Mouse (Mus musculus) forebrain, embryonic 15.5 days (tissue): ENCODE measurements around the gene Erich6. TPM values are rescaled to one million over a fixed set of nuclear protein-coding genes. Genes with fewer than 3 reads are reported as not detected.
A peak's percentile ranks its signal among the peaks of the same experiment; 100 is the strongest.

Experiments
- ATAC-seq: fragments of 200-750 bp; cut with Nextera tagmentation; replicated peaks from 2 replicates; pipeline ENCODE4 v1.8.0; 2017; ENCODE audit warnings: mild to moderate bottlenecking, moderate TSS enrichment, moderate library complexity
- H3K27ac ChIP-seq: fragments of 300-500 bp; sonication (generic); replicated peaks from 2 replicates; pipeline ENCODE4 v1.5.1; 2015; ENCODE audit warnings: mild to moderate bottlenecking, inconsistent platforms
- H3K27me3 ChIP-seq: fragments of 300-500 bp; sonication (generic); 2 replicates; pipeline ENCODE4 v1.6.1; 2015; ENCODE audit warnings: inconsistent platforms
- H3K36me3 ChIP-seq: fragments of 300-500 bp; sonication (generic); 2 replicates; pipeline ENCODE4 v1.6.1; 2015; ENCODE audit warnings: mild to moderate bottlenecking, inconsistent platforms
- H3K4me1 ChIP-seq: fragments of 300-500 bp; sonication (generic); 2 replicates; pipeline ENCODE4 v1.6.1; 2015; ENCODE audit warnings: inconsistent platforms
- H3K4me2 ChIP-seq: fragments of 300-500 bp; sonication (generic); replicated peaks from 2 replicates; pipeline ENCODE4 v1.6.1; 2015; ENCODE audit warnings: mild to moderate bottlenecking, inconsistent platforms
- H3K4me3 ChIP-seq: fragments of 300-500 bp; sonication (generic); 2 replicates; pipeline ENCODE4 v1.5.1; 2015; ENCODE audit warnings: mild to moderate bottlenecking, inconsistent platforms
- H3K9ac ChIP-seq: fragments of 300-500 bp; sonication (generic); replicated peaks from 2 replicates; pipeline ENCODE4 v1.6.1; 2015; ENCODE audit warnings: mild to moderate bottlenecking, inconsistent platforms
- H3K9me3 ChIP-seq: fragments of 300-500 bp; sonication (generic); 2 replicates; pipeline ENCODE4 v1.6.1; 2016; ENCODE audit warnings: inconsistent platforms
- WGBS: fragments of 180-500 bp; shearing (Covaris S2); methylation state at CpG from one replicate; pipeline ENCODE4 v1.1.7; 2015; ENCODE audit warnings: mixed read lengths; 5-methylcytosine and 5-hydroxymethylcytosine counted together
- polyA plus RNA-seq: library from polyadenylated mRNA; unstranded; fragments of >200 nt; fragmentation: Nextera tagmentation; extraction: Ambion mirVana; gene quantifications from 2 replicates; pipeline ENCODE4 v1.2.1, GENCODE M21; 2015

The Erich6 gene
- polyA plus RNA-seq, 1 experiment from 2014 or later = 0.10 TPM

DNA sequence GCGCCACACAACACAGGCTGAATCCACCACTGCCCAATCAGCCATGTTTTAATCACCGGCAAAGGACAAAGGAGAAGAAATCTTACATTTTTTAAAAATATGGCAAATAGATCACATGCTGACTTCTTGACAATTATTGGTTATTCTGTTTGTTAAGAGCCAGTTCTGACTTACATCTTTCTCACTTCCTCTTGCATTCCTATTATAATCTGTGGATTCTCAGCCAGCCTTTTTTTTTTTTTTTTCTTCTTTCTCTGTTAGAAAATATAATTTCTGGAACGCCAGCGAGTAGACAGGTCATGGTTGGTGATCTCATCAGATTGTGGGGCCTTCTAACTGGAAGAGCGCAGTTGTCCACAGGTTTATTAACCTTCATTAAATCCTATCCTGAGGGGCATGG lies 36.3 kb upstream of the Erich6 start:
- Histone ChIP-seq H3K4me2 (no peak overlapping the region), H3K27ac (no peak overlapping the region), H3K9me3 (no peaks in the 10 kb centered on the region), H3K4me1 (no peaks in the 10 kb centered on the region), H3K36me3 (peaks cover 10% of the 10 kb centered on the region; the same call in 1 of the 2 replicates), H3K27me3 (no peaks in the 10 kb centered on the region), H3K9ac (no peak overlapping the region), H3K4me3 (no peak overlapping the region)
- ATAC-seq = no peak
- 93% methylated on average over 5 of the region's 5 CpGs for WGBS

DNA sequence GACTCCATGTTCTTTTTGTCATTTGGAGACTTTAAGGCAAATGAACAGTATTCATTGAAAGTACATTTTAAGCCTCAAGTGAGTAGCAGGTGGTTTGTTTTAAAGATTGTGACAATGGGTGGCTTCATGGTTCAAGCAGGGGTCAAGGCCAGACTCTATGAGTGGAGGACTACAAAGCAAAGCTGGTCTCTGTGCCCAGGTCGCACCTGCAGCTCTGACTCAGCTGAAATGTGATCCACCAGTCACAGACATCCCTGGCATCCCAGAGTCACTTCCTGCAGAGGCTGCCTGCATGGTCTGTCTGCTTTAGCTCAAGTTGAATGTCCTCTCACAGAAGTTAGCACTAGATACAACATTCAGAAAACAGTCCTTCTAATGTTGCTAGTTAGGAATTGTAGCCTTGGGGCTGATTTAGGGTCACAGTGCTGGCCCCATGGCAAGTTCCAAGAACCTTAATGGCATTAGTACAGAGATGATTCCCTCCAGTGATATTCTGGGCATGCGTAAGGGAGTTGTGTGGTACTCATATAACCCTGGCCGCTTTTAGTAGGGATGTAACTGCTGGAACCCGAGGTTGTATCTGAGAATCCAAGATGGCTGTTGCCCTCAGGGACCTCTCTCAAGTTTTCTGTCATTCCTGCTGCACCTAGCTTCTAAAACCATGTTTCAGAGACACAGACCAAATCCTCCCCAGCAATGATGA lies 35.6 kb upstream of the Erich6 start:
- H3K27ac ChIP-seq = no peak overlapping the region
- no peaks in the 10 kb centered on the region for H3K9me3 ChIP-seq
- no peak overlapping the region for H3K4me3 ChIP-seq
- H3K27me3 ChIP-seq = no peaks in the 10 kb centered on the region
- 76% methylated on average over 4 of the region's 4 CpGs for WGBS
- peaks cover 10% of the 10 kb centered on the region; the same call in 1 of the 2 replicates for H3K36me3 ChIP-seq
- no peaks in the 10 kb centered on the region for H3K4me1 ChIP-seq
- no peak for ATAC-seq
- no peak overlapping the region for H3K4me2 ChIP-seq
- no peak overlapping the region for H3K9ac ChIP-seq

DNA sequence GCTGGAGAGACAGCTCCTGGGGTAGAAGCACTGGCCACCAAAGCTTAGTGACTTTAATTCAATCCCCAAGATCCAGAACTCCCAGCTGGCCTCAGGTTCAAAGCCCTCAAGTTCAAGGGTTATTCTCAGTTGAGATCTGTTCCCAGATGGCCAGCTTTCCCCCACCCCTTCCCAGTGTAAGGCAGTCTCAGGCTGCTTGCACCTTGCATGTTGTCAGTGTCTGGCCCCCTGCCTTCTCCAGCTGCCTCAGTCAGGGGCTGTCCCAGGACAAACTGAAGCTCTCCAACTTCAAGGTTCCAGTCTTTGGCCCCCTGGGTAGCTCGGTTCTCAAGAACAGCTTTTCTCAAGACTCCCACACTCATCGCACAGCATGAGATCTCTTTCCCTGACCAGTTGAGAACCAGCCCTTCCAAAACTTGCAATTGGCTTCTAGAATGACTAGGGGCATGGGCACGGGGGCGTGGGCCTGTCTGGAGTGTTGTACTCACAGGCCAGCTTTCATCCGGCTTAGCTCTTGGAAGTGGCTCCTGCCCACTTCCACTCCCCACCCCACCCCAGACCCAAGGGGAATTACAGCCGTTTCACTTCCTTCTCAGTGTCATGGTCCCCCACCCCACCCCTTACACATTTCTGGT lies 34.7 kb upstream of the Erich6 start:
- ATAC-seq = no peak
- Histone ChIP-seq H3K27me3 (no peaks in the 10 kb centered on the region), H3K9ac (no peak overlapping the region), H3K4me2 (no peak overlapping the region), H3K27ac (no peak overlapping the region), H3K36me3 (peaks cover 10% of the 10 kb centered on the region; the same call in 1 of the 2 replicates), H3K4me3 (no peak overlapping the region), H3K4me1 (no peaks in the 10 kb centered on the region), H3K9me3 (no peaks in the 10 kb centered on the region)
- WGBS = 70% methylated on average over 6 of the region's 6 CpGs

DNA sequence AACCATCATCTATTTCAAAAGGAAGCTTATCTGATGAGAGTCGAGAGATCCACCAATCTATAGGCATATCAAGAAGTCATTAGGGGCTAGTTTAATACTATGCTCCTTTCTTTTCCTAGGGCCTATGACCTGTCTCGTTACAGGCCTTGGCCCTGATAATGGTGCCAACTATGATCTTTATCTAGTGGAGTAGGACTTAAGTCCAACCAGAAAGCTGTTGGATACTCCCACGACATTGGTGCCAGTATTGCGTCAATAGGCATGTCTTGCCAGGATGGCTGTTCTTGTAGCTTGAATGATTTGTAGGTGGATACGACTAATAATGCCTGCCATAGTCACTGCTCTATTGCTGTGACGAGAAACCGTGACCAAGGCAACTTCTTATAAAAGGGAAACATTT lies 27.0 kb upstream of the Erich6 start:
- Histone ChIP-seq H3K27ac (no peak overlapping the region), H3K27me3 (no peaks in the 10 kb centered on the region), H3K36me3 (no peaks in the 10 kb centered on the region), H3K9ac (no peak overlapping the region), H3K4me3 (no peak overlapping the region), H3K9me3 (no peaks in the 10 kb centered on the region; the same call in 1 of the 2 replicates), H3K4me2 (no peak overlapping the region), H3K4me1 (no peaks in the 10 kb centered on the region)
- no peak for ATAC-seq
- 92% methylated on average over 7 of the region's 7 CpGs for WGBS

DNA sequence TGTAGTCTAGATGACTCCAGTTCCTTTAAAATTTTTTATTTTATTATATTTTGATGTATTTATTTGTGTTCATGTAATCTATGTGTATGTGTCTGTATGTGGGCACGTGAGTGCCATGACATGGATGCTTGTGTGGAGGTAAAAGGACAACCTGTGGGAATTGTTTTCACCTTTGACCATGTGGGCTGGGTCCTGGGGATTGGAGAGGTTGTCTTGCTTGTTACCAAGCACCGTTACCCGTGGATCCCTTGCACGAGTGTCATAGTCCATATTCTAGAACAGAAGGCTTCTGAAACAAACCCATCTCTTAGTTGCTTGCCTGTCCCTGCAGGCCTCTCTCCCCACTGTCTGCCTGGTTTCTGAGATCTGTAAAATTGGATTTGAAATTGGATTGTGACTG lies 23.6 kb upstream of the Erich6 start:
- no peak for ATAC-seq
- Histone ChIP-seq H3K36me3 (no peaks in the 10 kb centered on the region), H3K9ac (no peak overlapping the region), H3K4me1 (no peaks in the 10 kb centered on the region), H3K27ac (no peak overlapping the region), H3K4me3 (no peak overlapping the region), H3K4me2 (no peak overlapping the region), H3K27me3 (no peaks in the 10 kb centered on the region), H3K9me3 (no peaks in the 10 kb centered on the region; the same call in 1 of the 2 replicates)
- 92% methylated on average over 4 of the region's 4 CpGs for WGBS

DNA sequence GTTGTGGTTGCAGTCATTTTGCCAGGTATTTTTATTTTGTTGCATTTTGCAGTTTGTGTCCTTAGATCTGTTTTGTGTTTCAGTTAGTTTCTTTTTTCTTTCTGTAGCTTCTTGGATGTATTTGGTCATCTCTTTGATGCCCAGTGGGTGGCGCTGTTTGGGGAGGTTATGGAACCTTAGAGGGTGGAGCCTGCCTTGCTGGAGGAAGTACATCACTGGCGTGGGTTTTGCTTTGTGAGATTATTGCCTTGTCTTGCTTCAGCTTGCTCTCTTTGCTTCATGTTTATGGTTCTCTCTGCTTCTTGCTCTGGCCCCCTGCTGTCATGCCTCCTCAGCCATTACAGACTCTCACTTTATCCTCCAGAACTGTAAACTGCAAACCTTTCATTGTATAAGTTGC lies 20.3 kb upstream of the Erich6 start:
- no peaks in the 10 kb centered on the region for H3K27me3 ChIP-seq
- H3K4me1 ChIP-seq = no peaks in the 10 kb centered on the region
- no peak overlapping the region for H3K9ac ChIP-seq
- no peaks in the 10 kb centered on the region for H3K9me3 ChIP-seq
- 39% methylated on average over 2 of the region's 2 CpGs for WGBS
- H3K27ac ChIP-seq = no peak overlapping the region
- no peak overlapping the region for H3K4me2 ChIP-seq
- H3K36me3 ChIP-seq = no peaks in the 10 kb centered on the region
- ATAC-seq = no peak
- H3K4me3 ChIP-seq = no peak overlapping the region

DNA sequence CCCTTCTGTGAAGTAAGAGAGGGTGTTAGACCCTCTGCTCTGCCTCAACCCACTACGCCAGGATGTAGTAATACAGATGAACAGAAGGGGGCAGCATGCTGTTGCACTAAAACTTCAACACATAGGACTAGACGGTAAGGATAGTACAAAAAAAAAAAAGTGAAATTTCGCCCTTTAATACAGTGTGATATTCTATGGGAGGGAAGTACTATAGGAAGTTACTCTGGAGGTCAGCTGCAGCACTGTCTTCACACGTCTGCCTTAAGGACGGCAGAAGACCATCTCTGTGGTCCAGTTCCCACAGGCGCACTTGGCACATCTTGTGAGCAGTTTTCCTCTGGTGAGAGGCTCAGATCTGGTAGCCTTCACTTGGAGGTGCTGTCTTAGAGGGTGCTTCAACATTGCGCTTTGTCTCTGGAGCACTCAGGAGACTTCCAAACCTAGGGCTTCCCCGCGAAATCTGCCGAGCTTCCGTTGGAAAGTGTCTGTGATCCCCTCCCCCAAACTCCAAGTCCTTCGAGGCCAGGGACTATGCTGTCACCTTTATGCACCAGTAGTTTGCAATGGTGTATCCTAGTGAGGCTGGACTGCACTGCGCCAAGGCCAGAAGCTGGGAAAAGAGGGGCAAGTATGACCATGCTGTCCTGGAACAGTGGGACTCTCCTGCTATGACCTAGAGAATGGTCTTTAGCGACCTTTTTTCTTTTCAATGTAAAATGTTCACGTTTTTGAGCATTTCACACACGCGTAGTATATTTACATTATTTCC lies 18.5 kb upstream of the Erich6 start:
- ATAC-seq = peak; percentile 89
- no peaks in the 10 kb centered on the region for H3K4me1 ChIP-seq
- no peak overlapping the region for H3K4me3 ChIP-seq
- no peaks in the 10 kb centered on the region for H3K9me3 ChIP-seq
- no peak overlapping the region for H3K4me2 ChIP-seq
- H3K27ac ChIP-seq = no peak overlapping the region
- no peaks in the 10 kb centered on the region for H3K36me3 ChIP-seq
- no peaks in the 10 kb centered on the region for H3K27me3 ChIP-seq
- 59% methylated on average over 17 of the region's 17 CpGs for WGBS
- no peak overlapping the region for H3K9ac ChIP-seq

DNA sequence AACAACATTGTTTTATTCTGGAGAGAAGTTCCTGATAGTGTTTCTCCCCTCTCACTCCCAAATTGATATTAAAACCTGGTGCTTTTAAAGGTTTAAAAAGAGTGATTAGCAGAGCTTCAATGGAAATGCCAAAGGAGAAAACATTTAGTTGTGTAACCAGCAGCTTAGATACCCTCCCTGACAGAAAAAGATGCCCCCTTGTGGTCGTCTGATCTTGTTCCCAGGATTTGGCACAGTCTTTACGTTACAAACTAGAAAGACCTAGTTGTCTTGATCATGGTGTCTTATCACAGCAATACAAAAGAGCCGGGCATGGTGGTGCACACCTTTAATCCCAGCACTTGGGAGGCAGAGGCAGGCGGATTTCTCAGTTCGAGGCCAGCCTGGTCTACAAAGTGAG lies 16.9 kb upstream of the Erich6 start:
- WGBS = 68% methylated on average over 5 of the region's 5 CpGs
- no peak overlapping the region for H3K9ac ChIP-seq
- no peaks in the 10 kb centered on the region for H3K36me3 ChIP-seq
- no peaks in the 10 kb centered on the region for H3K4me1 ChIP-seq
- no peak overlapping the region for H3K4me2 ChIP-seq
- no peaks in the 10 kb centered on the region for H3K9me3 ChIP-seq
- no peak for ATAC-seq
- H3K27ac ChIP-seq = no peak overlapping the region
- H3K4me3 ChIP-seq = no peak overlapping the region
- no peaks in the 10 kb centered on the region for H3K27me3 ChIP-seq

DNA sequence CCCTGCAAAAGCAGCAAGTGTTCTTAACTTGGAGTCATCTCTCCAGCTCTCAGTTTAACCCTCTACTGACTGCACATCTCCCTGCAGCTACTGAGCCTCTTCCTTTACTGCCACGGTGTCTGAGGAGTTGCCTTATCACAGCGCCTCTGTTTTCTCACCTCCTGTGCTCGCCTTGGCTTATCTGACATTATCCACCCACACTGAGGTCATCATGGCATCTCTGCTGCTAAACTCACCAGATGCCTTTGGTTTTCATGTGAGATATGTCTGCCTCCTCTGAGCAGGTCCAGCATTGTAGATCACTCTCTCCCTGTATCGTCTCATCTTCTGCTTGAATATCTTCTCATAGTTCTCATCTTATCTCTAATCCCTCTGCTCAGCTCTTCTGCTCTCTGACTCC lies 13.3 kb upstream of the Erich6 start:
- H3K4me2 ChIP-seq = no peak overlapping the region

DNA sequence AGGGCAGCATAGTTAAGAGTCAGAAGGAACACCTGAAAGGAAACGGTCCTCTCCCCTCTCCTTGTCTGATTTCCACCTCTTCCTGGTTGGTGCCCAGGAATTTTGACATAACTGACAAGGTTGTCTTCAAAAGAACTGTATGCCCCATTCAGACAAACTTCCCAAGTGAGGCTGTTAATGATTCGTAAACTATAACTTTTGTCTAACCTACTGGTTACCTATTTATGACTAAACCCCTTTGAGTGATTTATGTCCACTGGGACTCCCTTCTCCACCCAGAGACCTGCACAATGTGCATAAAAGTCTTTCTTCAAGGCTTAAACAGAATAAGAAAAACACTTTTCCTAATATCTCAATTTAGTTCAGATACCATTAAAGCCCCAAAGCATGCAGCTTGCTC lies 10.2 kb upstream of the Erich6 start:
- Histone ChIP-seq H3K27me3 (no peaks in the 10 kb centered on the region), H3K9me3 (no peaks in the 10 kb centered on the region), H3K4me3 (no peak overlapping the region), H3K4me2 (no peak overlapping the region), H3K27ac (no peak overlapping the region), H3K9ac (no peak overlapping the region), H3K36me3 (no peaks in the 10 kb centered on the region), H3K4me1 (no peaks in the 10 kb centered on the region)
- WGBS = 81% methylated on average over 2 of the region's 2 CpGs
- ATAC-seq = no peak

More for the DNA sequence above, 13.3 kb upstream of the Erich6 start:
- H3K9ac ChIP-seq = no peak overlapping the region
- no peaks in the 10 kb centered on the region for H3K36me3 ChIP-seq
- no peaks in the 10 kb centered on the region for H3K9me3 ChIP-seq
- no peaks in the 10 kb centered on the region for H3K4me1 ChIP-seq
- H3K27me3 ChIP-seq = no peaks in the 10 kb centered on the region
- ATAC-seq = no peak
- H3K4me3 ChIP-seq = no peak overlapping the region
- 92% methylated on average over 4 of the region's 4 CpGs for WGBS
- no peak overlapping the region for H3K27ac ChIP-seq

DNA sequence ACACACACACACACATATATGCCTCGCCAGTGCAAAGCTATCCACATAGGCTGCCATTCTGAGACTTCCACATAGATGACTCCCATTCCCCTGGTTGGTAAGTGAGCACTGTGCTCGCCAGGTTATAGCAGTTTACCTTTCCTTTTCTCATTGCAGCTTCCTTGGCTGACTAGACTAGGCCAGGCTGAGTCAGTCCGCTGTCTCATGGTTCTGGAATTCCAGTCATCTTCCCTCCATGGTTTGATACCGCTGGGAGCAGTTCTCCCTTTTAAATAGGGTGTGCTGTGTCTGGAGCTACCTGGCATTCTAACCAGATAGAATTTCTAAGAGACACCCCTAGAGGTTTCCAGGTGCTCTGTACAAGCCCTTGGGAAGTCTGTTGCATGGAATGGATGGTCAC lies 9.2 kb upstream of the Erich6 start:
- no peaks in the 10 kb centered on the region for H3K36me3 ChIP-seq
- WGBS = 85% methylated on average over 4 of the region's 4 CpGs
- H3K9ac ChIP-seq = no peak overlapping the region
- H3K4me1 ChIP-seq = no peaks in the 10 kb centered on the region
- no peak overlapping the region for H3K4me3 ChIP-seq
- ATAC-seq = no peak
- no peaks in the 10 kb centered on the region for H3K9me3 ChIP-seq
- H3K27ac ChIP-seq = no peak overlapping the region
- no peaks in the 10 kb centered on the region for H3K27me3 ChIP-seq
- no peak overlapping the region for H3K4me2 ChIP-seq

DNA sequence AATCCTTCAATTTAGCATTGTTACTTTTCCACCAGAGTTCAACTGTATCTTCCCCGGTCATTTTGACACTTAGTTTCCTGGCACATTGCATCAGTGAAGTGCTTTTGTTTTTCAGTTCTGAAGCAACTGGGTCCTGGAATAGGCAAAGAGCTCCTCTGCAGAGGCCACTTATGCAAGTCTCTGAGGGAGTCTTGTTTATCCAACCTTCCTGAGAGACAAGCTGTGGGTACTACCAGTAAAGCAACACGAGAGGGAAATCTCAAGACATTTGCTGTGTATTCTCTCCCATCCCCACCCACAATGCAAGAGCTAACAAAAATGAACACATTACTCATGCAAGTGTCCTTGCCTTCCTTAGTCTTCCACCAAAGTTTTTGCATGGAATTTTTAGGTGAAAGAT lies 5.3 kb downstream of the Erich6 start:
- no peak for ATAC-seq
- no peak overlapping the region for H3K4me3 ChIP-seq
- WGBS = 87% methylated on average over 2 of the region's 2 CpGs
- H3K9ac ChIP-seq = no peak overlapping the region
- H3K27ac ChIP-seq = no peak overlapping the region
- H3K36me3 ChIP-seq = no peaks in the 10 kb centered on the region
- 0 out of 2 replicates have a peak, but pooled peaks cover 7% of the 10 kb centered on the region for H3K4me1 ChIP-seq
- no peaks in the 10 kb centered on the region for H3K27me3 ChIP-seq
- no peak overlapping the region for H3K4me2 ChIP-seq
- H3K9me3 ChIP-seq = no peaks in the 10 kb centered on the region
